Mouse (Mus musculus) brain, embryonic 14.5 days (tissue): ENCODE data around the gene Guca2a.

Experiments
- CTCF ChIP-seq: fragments of 200-500 bp; IDR thresholded peaks from 2 replicates; pipeline ENCODE4 v1.5.1; 2012; ENCODE audit warnings: inconsistent platforms, mild to moderate bottlenecking, moderate library complexity, borderline replicate concordance; ENCODE audit not compliant: insufficient read depth, insufficient read length; ENCODE audit errors: extremely low read depth
- POLR2A ChIP-seq: fragments of 200-500 bp; IDR thresholded peaks from 2 replicates; pipeline ENCODE4 v1.6.1; 2012; ENCODE audit warnings: mild to moderate bottlenecking, inconsistent platforms, borderline replicate concordance; ENCODE audit not compliant: poor library complexity, insufficient read depth, insufficient read length, severe bottlenecking; ENCODE audit errors: extremely low read depth

DNA sequence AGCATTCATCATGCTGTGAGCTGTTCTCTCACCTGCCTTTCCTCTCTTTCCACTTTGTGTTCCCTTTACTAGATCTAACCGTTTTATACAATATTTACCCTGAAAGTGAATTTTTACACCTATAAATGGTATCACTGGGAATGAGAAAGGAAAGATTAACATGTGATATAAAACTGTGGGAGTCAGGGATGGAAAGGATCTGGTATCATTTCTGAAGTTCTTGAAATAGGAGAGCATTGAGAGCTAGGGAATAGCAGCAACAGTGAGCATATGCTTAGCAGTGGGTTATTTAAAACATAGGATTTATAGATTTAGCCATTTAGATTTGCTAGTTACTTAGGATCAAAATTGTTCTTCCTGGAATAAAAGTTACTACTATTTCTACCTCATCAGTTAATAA, 47.5 kb upstream of the Guca2a start:
- TF ChIP-seq CTCF, result no peak
- TF ChIP-seq POLR2A, result no peak
